Mouse (Mus musculus): ENCODE measurements around the gene Cpm. TPM values are rescaled to one million over a fixed set of nuclear protein-coding genes. Genes with fewer than 3 reads are reported as not detected.

Gene Cpm
- polyA plus RNA-seq, 1 experiment from 2014 or later: 32.8 TPM

DNA sequence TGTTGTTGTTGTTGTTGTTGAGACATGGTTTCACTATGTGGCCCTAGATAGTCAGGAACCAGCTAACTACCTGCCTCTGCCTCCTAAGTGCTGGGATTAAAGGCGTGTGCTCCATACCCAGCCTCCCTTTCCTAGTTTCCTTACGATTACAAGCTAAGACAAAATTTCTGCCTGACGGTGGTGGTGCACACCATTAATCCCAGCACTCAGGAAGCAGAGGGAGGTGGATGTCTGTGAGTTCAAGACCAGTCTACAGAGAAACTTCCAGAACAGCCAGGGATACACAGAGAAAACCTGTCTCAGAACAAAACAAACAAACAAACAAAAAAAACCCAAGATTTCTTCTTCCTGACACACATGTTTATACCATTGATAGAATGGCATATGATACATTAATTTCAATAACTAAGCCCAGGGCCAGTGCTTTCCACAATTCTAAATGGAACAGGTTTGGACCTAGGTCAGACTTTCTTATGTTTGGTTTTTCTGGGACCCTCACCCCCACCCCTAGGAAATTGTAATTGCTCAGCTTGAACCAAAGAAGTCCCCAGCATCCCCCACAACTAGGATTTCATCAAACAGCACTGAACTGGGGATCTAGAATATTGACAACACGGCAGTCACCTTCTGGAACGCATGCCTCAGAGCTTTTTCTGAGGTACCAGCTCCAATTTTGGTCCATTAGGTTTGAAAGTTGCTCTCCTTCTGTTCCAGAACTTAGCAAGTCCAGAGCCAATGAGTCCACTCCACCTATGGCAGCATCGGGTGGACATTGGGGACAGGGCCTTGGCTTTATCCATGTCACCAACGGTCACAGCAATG lies 20.1 kb upstream of the Cpm start:
- WGBS: 92% methylated on average over 7 of the region's 7 CpGs
- H3K36me3 ChIP-seq (ENCODE audit: control insufficient read depth, insufficient read depth): no peaks in the 10 kb centered on the region
- no peaks in the 10 kb centered on the region for H3K4me1 ChIP-seq (replicated peaks; ENCODE audit: control insufficient read depth, insufficient read depth, low read length)
- H3K4me2 ChIP-seq (replicated peaks; ENCODE audit: low read depth): no peak overlapping the region
- no peak for ATAC-seq
- no peak overlapping the region for H3K9ac ChIP-seq (ENCODE audit: low read depth, low read length)
- no peak overlapping the region for H3K27ac ChIP-seq (ENCODE audit: low read depth, low read length)
- no peak overlapping the region for H3K4me3 ChIP-seq (ENCODE audit: low read depth, low read length)
- H3K9me3 ChIP-seq (ENCODE audit: control insufficient read depth): no peaks in the 10 kb centered on the region
- no peaks in the 10 kb centered on the region for H3K27me3 ChIP-seq (replicated peaks; ENCODE audit: control insufficient read depth, insufficient read depth, low read length)
- no peak for TF ChIP-seq CTCF (IDR thresholded peaks at IDR 0.05; ENCODE audit: low read depth)

DNA sequence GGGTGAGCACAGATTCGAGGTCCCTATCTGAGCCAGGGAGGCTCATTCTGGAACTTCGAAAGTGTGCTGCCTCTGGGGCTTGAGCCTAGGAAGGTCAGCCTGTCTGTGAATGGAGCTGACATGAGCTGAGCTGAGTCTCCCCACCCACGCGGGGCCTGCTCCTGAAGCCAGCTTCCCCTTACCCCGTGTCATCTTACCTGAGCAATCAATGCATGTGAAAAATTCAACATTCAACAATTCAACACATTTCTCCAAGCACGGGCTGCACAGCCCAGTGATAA lies 19.6 kb upstream of the Cpm start:
- no peak overlapping the region for H3K27ac ChIP-seq (ENCODE audit: low read depth, low read length)
- 84% methylated on average over 6 of the region's 6 CpGs for WGBS
- H3K4me3 ChIP-seq (ENCODE audit: low read depth, low read length): no peak overlapping the region
- H3K4me1 ChIP-seq (replicated peaks; ENCODE audit: control insufficient read depth, insufficient read depth, low read length): no peaks in the 10 kb centered on the region
- no peak overlapping the region for H3K9ac ChIP-seq (ENCODE audit: low read depth, low read length)
- TF ChIP-seq CTCF (IDR thresholded peaks at IDR 0.05; ENCODE audit: low read depth): no peak
- H3K36me3 ChIP-seq (ENCODE audit: control insufficient read depth, insufficient read depth): no peaks in the 10 kb centered on the region
- ATAC-seq: no peak
- H3K27me3 ChIP-seq (replicated peaks; ENCODE audit: control insufficient read depth, insufficient read depth, low read length): no peaks in the 10 kb centered on the region
- no peaks in the 10 kb centered on the region for H3K9me3 ChIP-seq (ENCODE audit: control insufficient read depth)
- H3K4me2 ChIP-seq (replicated peaks; ENCODE audit: low read depth): no peak overlapping the region

DNA sequence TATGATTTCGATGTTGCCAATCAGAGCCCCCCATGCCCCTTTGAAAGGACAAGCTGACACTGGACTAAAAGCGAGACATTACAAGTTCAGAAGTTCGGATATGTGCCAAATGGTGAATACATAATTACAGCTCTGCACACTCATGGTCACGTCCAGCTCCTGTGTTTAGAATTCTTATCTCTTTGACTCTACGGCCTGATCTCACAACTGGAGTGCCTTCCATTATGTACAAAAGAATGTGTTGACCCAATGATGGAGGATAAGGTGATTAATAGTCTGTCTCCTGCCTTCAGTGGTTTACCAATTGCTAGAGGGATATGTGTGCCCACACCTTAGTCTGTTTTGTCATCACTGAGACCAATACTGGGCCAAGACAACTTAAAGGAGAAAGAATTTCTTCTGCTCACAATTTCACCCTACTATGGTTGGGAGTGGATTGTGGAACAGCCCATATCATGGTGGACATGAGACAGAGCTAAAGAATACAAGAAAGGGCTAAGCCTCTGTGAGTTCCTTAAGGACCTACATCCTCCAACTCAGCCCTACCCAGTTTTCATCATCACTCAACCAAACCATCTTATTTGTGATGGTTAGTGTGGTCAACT lies 19.0 kb upstream of the Cpm start:
- no peaks in the 10 kb centered on the region for H3K4me1 ChIP-seq (replicated peaks; ENCODE audit: control insufficient read depth, insufficient read depth, low read length)
- TF ChIP-seq CTCF (IDR thresholded peaks at IDR 0.05; ENCODE audit: low read depth): no peak
- no peak overlapping the region for H3K27ac ChIP-seq (ENCODE audit: low read depth, low read length)
- 69% methylated on average over 5 of the region's 5 CpGs for WGBS
- no peak overlapping the region for H3K4me3 ChIP-seq (ENCODE audit: low read depth, low read length)
- no peaks in the 10 kb centered on the region for H3K9me3 ChIP-seq (ENCODE audit: control insufficient read depth)
- ATAC-seq: no peak
- no peak overlapping the region for H3K9ac ChIP-seq (ENCODE audit: low read depth, low read length)
- H3K27me3 ChIP-seq (replicated peaks; ENCODE audit: control insufficient read depth, insufficient read depth, low read length): no peaks in the 10 kb centered on the region
- H3K36me3 ChIP-seq (ENCODE audit: control insufficient read depth, insufficient read depth): no peaks in the 10 kb centered on the region
- no peak overlapping the region for H3K4me2 ChIP-seq (replicated peaks; ENCODE audit: low read depth)

DNA sequence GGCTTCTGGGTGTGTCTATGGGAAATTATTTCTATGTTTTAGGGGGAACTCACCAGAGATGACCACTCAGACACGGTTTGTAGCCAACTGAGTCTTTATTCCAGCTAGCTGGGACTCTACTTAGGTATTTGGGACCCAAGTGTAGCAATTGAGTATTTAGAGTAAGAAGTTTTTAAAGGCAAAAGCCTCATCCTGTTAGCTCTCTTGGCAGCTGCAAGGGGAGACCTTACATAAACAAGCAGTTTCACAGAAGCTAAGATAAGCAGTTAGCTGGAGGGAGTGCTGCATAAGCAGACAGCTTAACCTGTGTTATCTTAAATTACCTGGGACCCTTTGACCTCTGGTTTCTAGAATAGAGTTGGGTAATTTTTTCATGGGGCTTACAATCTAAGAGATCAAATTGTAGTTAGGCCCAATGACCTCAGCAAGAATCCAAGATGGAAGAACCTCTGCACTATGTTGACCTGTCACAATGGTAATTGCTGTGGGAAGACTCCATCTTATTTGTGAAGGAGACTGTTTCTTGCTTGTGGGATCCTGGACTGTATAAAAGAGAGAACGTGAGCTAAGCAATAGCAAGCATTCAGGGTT lies 18.4 kb upstream of the Cpm start:
- Histone ChIP-seq H3K27me3 (replicated peaks; ENCODE audit: control insufficient read depth, insufficient read depth, low read length) (no peaks in the 10 kb centered on the region), H3K27ac (ENCODE audit: low read depth, low read length) (no peak overlapping the region), H3K9ac (ENCODE audit: low read depth, low read length) (no peak overlapping the region), H3K36me3 (ENCODE audit: control insufficient read depth, insufficient read depth) (no peaks in the 10 kb centered on the region), H3K9me3 (ENCODE audit: control insufficient read depth) (no peaks in the 10 kb centered on the region), H3K4me3 (ENCODE audit: low read depth, low read length) (no peak overlapping the region), H3K4me1 (replicated peaks; ENCODE audit: control insufficient read depth, insufficient read depth, low read length) (no peaks in the 10 kb centered on the region), H3K4me2 (replicated peaks; ENCODE audit: low read depth) (no peak overlapping the region)
- no peak for TF ChIP-seq CTCF (IDR thresholded peaks at IDR 0.05; ENCODE audit: low read depth)
- 88% methylated on average over 2 of the region's 2 CpGs for WGBS
- no peak for ATAC-seq

DNA sequence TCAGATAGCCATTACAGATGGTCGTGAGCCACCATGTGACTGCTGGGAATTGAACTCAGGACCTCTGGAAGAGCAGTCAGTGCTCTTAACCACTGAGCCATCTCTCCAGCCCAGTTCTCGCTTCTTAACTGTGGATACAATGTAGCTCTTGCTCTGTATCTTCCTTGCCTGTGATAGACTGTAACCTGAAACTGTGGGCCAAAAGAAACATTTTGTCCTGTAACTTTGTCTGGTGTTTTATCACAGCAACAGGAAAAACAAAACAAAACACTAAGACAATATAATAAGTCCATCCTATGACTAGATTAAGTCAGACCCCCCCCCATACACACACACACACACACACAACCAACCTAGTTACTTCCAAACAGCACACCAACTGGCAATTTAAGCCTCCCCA lies 17.8 kb upstream of the Cpm start:
- TF ChIP-seq CTCF (IDR thresholded peaks at IDR 0.05; ENCODE audit: low read depth): no peak
- 98% methylated on average over 2 of the region's 2 CpGs for WGBS
- no peak overlapping the region for H3K9ac ChIP-seq (ENCODE audit: low read depth, low read length)
- H3K4me2 ChIP-seq (replicated peaks; ENCODE audit: low read depth): no peak overlapping the region
- H3K9me3 ChIP-seq (ENCODE audit: control insufficient read depth): no peaks in the 10 kb centered on the region
- H3K36me3 ChIP-seq (ENCODE audit: control insufficient read depth, insufficient read depth): no peaks in the 10 kb centered on the region
- no peak overlapping the region for H3K4me3 ChIP-seq (ENCODE audit: low read depth, low read length)
- no peaks in the 10 kb centered on the region for H3K27me3 ChIP-seq (replicated peaks; ENCODE audit: control insufficient read depth, insufficient read depth, low read length)
- ATAC-seq: no peak
- H3K27ac ChIP-seq (ENCODE audit: low read depth, low read length): no peak overlapping the region
- H3K4me1 ChIP-seq (replicated peaks; ENCODE audit: control insufficient read depth, insufficient read depth, low read length): no peaks in the 10 kb centered on the region

DNA sequence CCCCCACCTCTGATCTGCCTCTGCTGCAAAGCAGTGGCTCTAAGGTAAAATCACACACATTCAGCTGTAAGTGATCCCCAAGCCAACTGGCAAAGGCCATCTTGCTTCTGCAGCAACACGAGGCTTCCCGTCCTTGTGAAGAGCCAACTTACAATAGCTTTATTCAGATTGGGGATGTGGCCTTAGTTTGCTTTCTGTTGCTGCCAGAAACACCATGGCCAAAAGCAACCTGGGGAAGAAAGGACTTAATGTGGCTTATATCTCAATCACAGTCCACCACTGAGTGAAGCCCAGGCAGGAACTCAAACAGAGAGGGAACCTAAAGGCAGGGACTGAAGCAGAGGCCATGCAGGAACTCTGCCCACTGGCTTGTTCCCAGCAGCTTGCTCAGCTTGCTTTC lies 17.3 kb upstream of the Cpm start:
- no peaks in the 10 kb centered on the region for H3K27me3 ChIP-seq (replicated peaks; ENCODE audit: control insufficient read depth, insufficient read depth, low read length)
- H3K9ac ChIP-seq (ENCODE audit: low read depth, low read length): no peak overlapping the region
- H3K4me3 ChIP-seq (ENCODE audit: low read depth, low read length): no peak overlapping the region
- no peak overlapping the region for H3K27ac ChIP-seq (ENCODE audit: low read depth, low read length)
- ATAC-seq: no peak
- no peaks in the 10 kb centered on the region for H3K4me1 ChIP-seq (replicated peaks; ENCODE audit: control insufficient read depth, insufficient read depth, low read length)
- 77% methylated on average over 2 of the region's 2 CpGs for WGBS
- no peak overlapping the region for H3K4me2 ChIP-seq (replicated peaks; ENCODE audit: low read depth)
- H3K36me3 ChIP-seq (ENCODE audit: control insufficient read depth, insufficient read depth): no peaks in the 10 kb centered on the region
- no peaks in the 10 kb centered on the region for H3K9me3 ChIP-seq (ENCODE audit: control insufficient read depth)
- TF ChIP-seq CTCF (IDR thresholded peaks at IDR 0.05; ENCODE audit: low read depth): no peak

Data from intestine, postnatal 0 days (tissue).